Comparison of ENCODE assay signal across 10 mouse cellular contexts in the genomic region with DNA sequence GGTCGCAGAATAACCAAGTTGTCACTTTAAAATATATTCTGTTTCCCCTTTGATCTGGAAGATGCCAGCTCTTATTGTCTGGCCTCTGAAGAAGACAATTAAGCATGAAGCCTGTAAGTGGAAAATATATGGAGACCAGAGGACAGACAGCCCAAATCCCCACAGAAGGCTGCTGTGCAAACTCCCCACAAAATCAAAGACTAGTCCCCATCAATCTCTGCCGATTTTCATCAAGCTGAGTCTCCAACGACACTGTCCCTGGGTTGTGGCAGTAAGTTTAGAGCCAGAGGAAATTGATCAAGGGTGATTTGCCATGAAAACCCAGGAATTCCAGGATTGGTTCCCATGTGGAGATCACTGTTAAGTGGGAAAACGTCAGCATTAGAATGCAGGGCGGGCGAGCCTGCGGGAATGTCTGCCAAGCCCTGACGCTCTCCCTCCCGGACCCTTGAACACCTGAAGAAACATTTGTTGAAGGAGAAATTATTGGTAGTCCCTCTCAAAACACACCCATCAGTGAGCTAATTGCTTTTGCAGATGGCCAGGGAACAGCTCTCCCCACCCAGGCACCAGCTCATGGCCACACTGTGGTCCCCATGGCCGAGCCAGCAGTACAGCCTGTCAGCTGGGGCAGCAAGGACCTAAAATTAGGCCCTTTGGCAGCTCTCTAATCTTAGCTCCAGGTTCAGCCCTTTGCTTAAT.
A peak's percentile ranks its signal among the peaks of the same experiment; 100 is the strongest.
DNase-seq lines count a peak whose midpoint lies in the region; ATAC-seq lines count a peak whose summit lies in the region.
"Had no signal": no experiment of that assay in that cellular context is flagged by ENCODE, and none has a peak within 500 bp of the region (broad histone marks: within the 10 kb centered on the region; RNA-seq: fewer than 3 reads in every experiment).

No protein-coding gene starts in this region.

- 0 out of 2 replicates have a peak overlapping the region, but pooled peaks have one; percentile 20 for H3K27ac ChIP-seq in forebrain, embryonic 16.5 days (ENCODE audit: low read length)
- H3K27ac ChIP-seq in limb, embryonic 13.5 days: peak overlapping the region; percentile 67; the same call in 1 of the 2 replicates
- H3K27ac ChIP-seq: liver, embryonic 13.5 days had no signal

- no peak overlapping the region for H3K4me2 ChIP-seq in forebrain, embryonic 16.5 days (ENCODE audit: low read length)
- H3K4me2 ChIP-seq in limb, embryonic 13.5 days (replicated peaks): peak overlapping the region; percentile 21; the same call in 1 of the 2 replicates
- H3K4me2 ChIP-seq: liver, embryonic 13.5 days had no signal

- H3K36me3 ChIP-seq in forebrain, embryonic 16.5 days (ENCODE audit: control insufficient read depth, insufficient read depth): no peaks in the 10 kb centered on the region
- no peaks in the 10 kb centered on the region for H3K36me3 ChIP-seq in limb, embryonic 13.5 days
- H3K36me3 ChIP-seq: liver, embryonic 13.5 days had no signal

- no peaks in the 10 kb centered on the region for H3K9me3 ChIP-seq in forebrain, embryonic 16.5 days (ENCODE audit: control insufficient read depth, low read length)
- H3K9me3 ChIP-seq in limb, embryonic 13.5 days: no peaks in the 10 kb centered on the region
- H3K9me3 ChIP-seq: liver, embryonic 13.5 days had no signal

- peak; percentile 50 for DNase-seq in brain, adult 2 months (ENCODE audit: low read depth, low spot score)
- DNase-seq in cerebellum, adult 18-20 months: peak; percentile 45 to 56
- DNase-seq in right cerebral cortex, postnatal 4 days: no peak
- DNase-seq in c-Kit-positive CD71-positive TER-119-positive erythroid progenitor cells, embryonic 14.5 days (ENCODE audit: low spot score): no peak
- no peak for DNase-seq in adrenal gland, adult 2 months
- DNase-seq: liver, embryonic 13.5 days had no signal

- H3K4me1 ChIP-seq in forebrain, embryonic 16.5 days (replicated peaks; ENCODE audit: control insufficient read depth, insufficient read depth, low read length): peaks cover 24% of the 10 kb centered on the region
- peaks cover 46% of the 10 kb centered on the region for H3K4me1 ChIP-seq in limb, embryonic 13.5 days
- H3K4me1 ChIP-seq: liver, embryonic 13.5 days had no signal

- WGBS in forebrain, embryonic 16.5 days: 30% methylated on average over 10 of the region's 10 CpGs
- WGBS in limb, embryonic 13.5 days: 9% methylated on average over 10 of the region's 10 CpGs

- no peak overlapping the region for H3K9ac ChIP-seq in forebrain, embryonic 16.5 days (replicated peaks; ENCODE audit: low read depth, low read length)
- no peak overlapping the region for H3K9ac ChIP-seq in limb, embryonic 13.5 days
- H3K9ac ChIP-seq: liver, embryonic 13.5 days had no signal

- no peaks in the 10 kb centered on the region for H3K27me3 ChIP-seq in forebrain, embryonic 16.5 days (replicated peaks; ENCODE audit: control insufficient read depth, insufficient read depth, low read length)
- H3K27me3 ChIP-seq in limb, embryonic 13.5 days: no peaks in the 10 kb centered on the region
- H3K27me3 ChIP-seq: liver, embryonic 13.5 days; Patski had no signal

- no peak for ATAC-seq in forebrain, embryonic 16.5 days
- ATAC-seq in limb, embryonic 13.5 days (ENCODE audit: low FRiP score, low read depth): peak; percentile 80
- no peak for ATAC-seq in erythroid progenitor cell, adult 5-6 weeks (replicated peaks; ENCODE audit: low FRiP score, poor library complexity, severe bottlenecking)
- ATAC-seq: Patski had no signal

- H3K4me3 ChIP-seq in forebrain, embryonic 16.5 days (replicated peaks; ENCODE audit: low read length): no peak overlapping the region
- H3K4me3 ChIP-seq in limb, embryonic 13.5 days: no peak overlapping the region
- H3K4me3 ChIP-seq: liver, embryonic 13.5 days had no signal

Comparison
In these comparisons a context has a peak if more than half of its experiments do, and no peak if none do; other contexts are left out.
1. DNase-seq: peak in brain, adult 2 months (single experiment) and cerebellum, adult 18-20 months (2 of 2); none in right cerebral cortex, postnatal 4 days (single experiment), c-Kit-positive CD71-positive TER-119-positive erythroid progenitor cells, embryonic 14.5 days (single experiment) and adrenal gland, adult 2 months (single experiment).